Mouse (Mus musculus) testis, adult 2 months (tissue): ENCODE measurements around the gene Gm20441. TPM values are rescaled to one million over a fixed set of nuclear protein-coding genes. Genes with fewer than 3 reads are reported as not detected.

Experiments
- H3K27ac ChIP-seq: fragments of 200-500 bp; 2 replicates; pipeline ENCODE4 v1.5.1; 2012; ENCODE audit warnings: low read depth, low read length; ENCODE audit not compliant: control insufficient read depth, insufficient read depth
- H3K27me3 ChIP-seq: fragments of 200-500 bp; 2 replicates; pipeline ENCODE4 v1.6.1; 2012; ENCODE audit warnings: mild to moderate bottlenecking, low read length, moderate library complexity; ENCODE audit not compliant: control insufficient read depth, insufficient read depth
- H3K36me3 ChIP-seq: fragments of 200-500 bp; 2 replicates; pipeline ENCODE4 v1.6.1; 2012; ENCODE audit warnings: mild to moderate bottlenecking, low read length; ENCODE audit not compliant: control insufficient read depth, insufficient read depth
- H3K4me1 ChIP-seq: fragments of 200-500 bp; 2 replicates; pipeline ENCODE4 v1.6.1; 2012; ENCODE audit warnings: low read length; ENCODE audit not compliant: control insufficient read depth, insufficient read depth
- H3K4me3 ChIP-seq: fragments of 200-500 bp; 2 replicates; pipeline ENCODE4 v1.5.1; 2012; ENCODE audit warnings: low read depth, mild to moderate bottlenecking, low read length, moderate library complexity, mixed read lengths; ENCODE audit not compliant: control insufficient read depth
- CTCF ChIP-seq: fragments of 200-500 bp; IDR thresholded peaks from 2 replicates; pipeline ENCODE4 v1.5.1; 2012; ENCODE audit warnings: low read depth, mild to moderate bottlenecking, inconsistent platforms, low read length, moderate library complexity; ENCODE audit not compliant: control insufficient read depth, insufficient read depth, insufficient replicate concordance
- POLR2A ChIP-seq: fragments of 200-500 bp; IDR thresholded peaks from 2 replicates; pipeline ENCODE4 v1.6.1; 2012; ENCODE audit warnings: low read depth, mild to moderate bottlenecking, inconsistent platforms, low read length, moderate library complexity; ENCODE audit not compliant: control insufficient read depth
- polyA plus RNA-seq: library from polyadenylated mRNA; depleted of rRNA; stranded (reverse); fragments of >200 nt; gene quantifications from 2 replicates; pipeline ENCODE4 v1.2.3, GENCODE M21; 2012

Gene Gm20441
- polyA plus RNA-seq, 1 experiment = 0.19 TPM

- H3K27ac ChIP-seq = no peak within 1 kb of the TSS; the same call in 1 of the 2 replicates
- no peaks in the 10 kb centered on the region for H3K27me3 ChIP-seq
- no peaks in the 10 kb centered on the region; the same call in 1 of the 2 replicates for H3K4me1 ChIP-seq
- peak within 1 kb of the TSS; percentile 76 for H3K4me3 ChIP-seq
- no peaks in the 10 kb centered on the region for H3K36me3 ChIP-seq
- TF ChIP-seq POLR2A (peak; percentile 34; the same call in 1 of the 2 replicates), CTCF (no peak)
Observed at GRCm38 (mm10) chr10:75822443-75822842, 41.7 kb upstream of the Gm20441 start, which contains the start of gene Gstt4. TSS of gene Gstt4 (minus strand) at chr10:75822543.

- peak overlapping the region; percentile 76 for H3K4me3 ChIP-seq
- H3K36me3 ChIP-seq = no peaks in the 10 kb centered on the region
- no peak overlapping the region for H3K27ac ChIP-seq
- H3K4me1 ChIP-seq = no peaks in the 10 kb centered on the region
- no peaks in the 10 kb centered on the region for H3K27me3 ChIP-seq
- TF ChIP-seq CTCF (no peak), POLR2A (no peak)
Observed at GRCm38 (mm10) chr10:75819882-75820281, 39.1 kb upstream of the Gm20441 start.

- no peaks in the 10 kb centered on the region for H3K4me1 ChIP-seq
- H3K4me3 ChIP-seq = peak overlapping the region; percentile 44
- H3K27me3 ChIP-seq = no peaks in the 10 kb centered on the region
- H3K36me3 ChIP-seq = no peaks in the 10 kb centered on the region
- no peak for TF ChIP-seq CTCF
- no peak for TF ChIP-seq POLR2A
- no peak overlapping the region for H3K27ac ChIP-seq
Observed at GRCm38 (mm10) chr10:75818641-75819040, 37.9 kb upstream of the Gm20441 start.

- Histone ChIP-seq H3K4me1 (no peaks in the 10 kb centered on the region), H3K36me3 (no peaks in the 10 kb centered on the region), H3K4me3 (no peak overlapping the region), H3K27ac (no peak overlapping the region), H3K27me3 (no peaks in the 10 kb centered on the region)
- TF ChIP-seq CTCF (no peak), POLR2A (no peak)
Observed at GRCm38 (mm10) chr10:75804217-75804616, 23.5 kb upstream of the Gm20441 start.

GRCm38 (mm10) chr10:75798176-75798696 lies 17.5 kb upstream of the Gm20441 start, which contains the start of gene Gstt1:
TSS of gene Gstt1 (minus strand) at chr10:75798584.
- no peaks in the 10 kb centered on the region for H3K27me3 ChIP-seq
- H3K27ac ChIP-seq = no peak within 1 kb of the TSS
- peaks cover 3% of the 10 kb centered on the region for H3K4me1 ChIP-seq
- no peaks in the 10 kb centered on the region for H3K36me3 ChIP-seq
- H3K4me3 ChIP-seq = peak within 1 kb of the TSS; percentile 4
- TF ChIP-seq CTCF (no peak), POLR2A (no peak)

- Histone ChIP-seq H3K27ac (no peak overlapping the region), H3K4me3 (peak overlapping the region; percentile 4), H3K27me3 (no peaks in the 10 kb centered on the region), H3K4me1 (peaks cover 3% of the 10 kb centered on the region), H3K36me3 (no peaks in the 10 kb centered on the region)
- no peak for TF ChIP-seq CTCF
- TF ChIP-seq POLR2A = no peak
Observed at GRCm38 (mm10) chr10:75797619-75798175, 16.9 kb upstream of the Gm20441 start.

- TF ChIP-seq POLR2A = no peak
- no peak for TF ChIP-seq CTCF
- Histone ChIP-seq H3K4me3 (no peak overlapping the region), H3K27me3 (no peaks in the 10 kb centered on the region), H3K4me1 (peaks cover 3% of the 10 kb centered on the region), H3K36me3 (no peaks in the 10 kb centered on the region), H3K27ac (no peak overlapping the region)
Observed at GRCm38 (mm10) chr10:75796731-75797516, 16.2 kb upstream of the Gm20441 start.
